ENCODE assay signal across 18 mouse cellular contexts in genomic region chr2:12933905-12934304, GRCm38 (mm10). TPM values are rescaled to one million over a fixed set of nuclear protein-coding genes. Genes with fewer than 3 reads are reported as not detected.
DNase-seq lines count a peak whose midpoint lies in the region; ATAC-seq lines count a peak whose summit lies in the region.
"Had no signal": no experiment of that assay in that cellular context is flagged by ENCODE, and none has a peak within 500 bp of the region (broad histone marks: within the 10 kb centered on the region; RNA-seq: fewer than 3 reads in every experiment).

No protein-coding gene starts in this region.

- intact Hi-C loops in heart, postnatal 14 days (cut with DNase I): no loop called here

- DNase-seq in heart, adult 11 months: peak; percentile 31
- no peak for DNase-seq in heart, postnatal 14 days
- DNase-seq in MN1 (ENCODE audit: low spot score): no peak
- no peak for DNase-seq in gastrocnemius, postnatal 10 days
- DNase-seq in urinary bladder, postnatal 4 days (ENCODE audit: low spot score in 2 of 2): no peak
- DNase-seq: adrenal gland, adult 2 months; adrenal gland, postnatal 10 days; adrenal gland, postnatal 36 days; cerebellum, adult 11-12 months; cerebellum, adult 2 months; cerebellum, adult 9-10 months; cerebellum, postnatal 10 days; cerebellum, postnatal 25 days; embryo, embryonic 11 days had no signal

- ATAC-seq in common myeloid progenitor, adult 5-6 weeks (replicated peaks; ENCODE audit: low read depth, poor library complexity, severe bottlenecking): peak; percentile 45; the same call in 1 of the 2 replicates
- peak; percentile 59; the same call in 1 of the 2 replicates for ATAC-seq in megakaryocyte, adult 5-6 weeks (ENCODE audit: poor library complexity, severe bottlenecking)
- ATAC-seq: forebrain, embryonic 14.5 days; forebrain, embryonic 16.5 days had no signal

RNA-seq across cellular contexts. Expression of gene Pter, which starts 10.1 kb away (rescaled TPM):
- total RNA-seq in heart, postnatal 14 days (2021): 1 to 10 TPM; 5.1 to 5.8 TPM
- 19.8 and 24.8 TPM in 2 replicates for total RNA-seq in common myeloid progenitor, adult 5-6 weeks (2017)
- 1.4 and 2.1 TPM in 2 replicates for total RNA-seq in megakaryocyte, adult 5-6 weeks (2015)
- 3.0 and 5.6 TPM in 2 replicates for total RNA-seq in megakaryocyte, adult 5-6 weeks (2017)
- 1 to 10 TPM; 5.8 to 7.2 TPM for total RNA-seq in gastrocnemius, postnatal 10 days (2021)
